Mouse (Mus musculus) spleen, adult 12 weeks (tissue): ENCODE measurements around the gene Gm7168.
"Not testable (repeated sequence)": the region's sequence is repeated elsewhere in the genome, so short reads cannot be mapped to it uniquely, and the experiment has no call there.

Experiments
- DNase-seq: peaks from one replicate; pipeline ENCODE4 v3.0.0; 2022; ENCODE audit warnings: low spot score

Gene Gm7168

DNA sequence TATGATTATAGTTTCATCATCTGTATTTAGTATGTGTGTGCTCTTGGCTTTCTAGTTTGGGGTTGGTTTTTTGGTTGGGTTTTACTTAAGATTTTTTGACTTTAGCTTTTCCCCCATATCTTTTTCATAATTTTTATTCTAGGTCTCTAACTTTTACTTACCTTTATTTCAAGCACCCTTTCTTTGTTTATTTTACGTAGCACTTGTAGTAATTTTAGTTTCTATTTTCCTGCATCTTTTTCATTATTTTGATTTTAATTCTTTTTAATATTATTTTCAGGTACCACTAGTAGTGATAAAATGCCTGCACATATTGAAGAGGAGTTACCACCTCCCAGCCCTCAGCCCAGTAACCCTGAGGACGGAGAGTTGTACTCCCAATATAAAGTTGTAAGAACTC is at the start of gene Gm7168:
Gene Gm7168, plus strand, starts transcription at position 301 of the 400 bp plus-strand sequence.
- DNase-seq = not testable (repeated sequence)

DNA sequence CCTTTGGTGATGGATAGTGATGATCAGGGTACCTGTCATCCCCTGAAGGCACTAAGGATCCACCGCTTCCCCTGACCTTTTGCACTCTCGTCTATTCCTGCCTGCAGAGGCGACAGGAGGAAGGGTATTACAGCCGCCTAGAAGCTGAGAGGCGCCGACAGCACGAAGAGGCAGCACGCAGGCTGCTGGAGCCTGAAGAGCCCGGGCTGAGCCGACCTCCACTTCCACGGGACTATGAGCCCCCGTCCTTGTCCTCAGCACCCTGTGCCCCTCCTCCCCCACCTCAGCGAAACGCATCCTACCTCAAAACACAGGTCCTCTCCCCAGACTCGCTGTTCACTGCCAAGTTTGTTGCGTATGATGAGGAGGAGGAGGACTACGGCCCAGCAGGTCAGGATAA is 49.3 kb upstream of the Gm7168 start:
- no peak for DNase-seq

DNA sequence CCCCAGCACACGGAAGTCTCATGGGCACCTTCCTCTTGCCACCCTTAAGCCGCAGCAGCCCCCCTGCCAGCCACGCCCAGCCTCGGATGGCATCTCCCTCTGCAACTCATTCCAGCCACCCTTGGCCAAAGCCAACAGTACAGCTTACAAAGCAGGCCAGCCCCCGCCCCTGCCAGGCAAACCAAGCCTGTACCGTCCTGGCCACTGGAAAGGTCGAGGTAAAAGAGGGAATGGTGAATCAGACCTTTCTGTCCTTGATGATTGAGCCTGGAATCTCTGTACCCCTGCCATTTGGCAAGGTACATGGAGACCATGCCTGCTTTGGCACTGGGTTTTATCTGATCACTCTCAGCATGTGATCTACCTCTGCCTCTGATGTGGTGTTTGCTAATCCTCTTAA is 48.9 kb upstream of the Gm7168 start:
- DNase-seq = no peak

DNA sequence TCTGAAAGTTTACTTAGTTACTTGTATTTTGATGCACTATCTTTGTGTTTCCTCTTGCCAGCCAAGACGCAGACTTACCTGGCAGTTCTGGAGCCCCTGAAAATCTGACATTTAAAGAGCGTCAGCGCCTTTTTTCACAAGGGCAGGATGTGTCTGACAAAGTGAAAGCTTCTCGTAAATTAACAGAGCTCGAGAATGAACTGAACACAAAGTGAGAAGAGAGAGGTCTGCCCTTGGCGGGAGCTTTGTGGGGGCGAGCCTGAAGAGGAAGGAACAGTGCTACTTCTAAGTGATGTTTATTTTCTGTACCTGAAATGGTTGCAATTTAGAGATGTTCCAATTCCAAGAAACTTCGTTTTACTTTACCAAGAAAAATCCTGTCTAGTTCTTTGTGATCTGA is 44.4 kb upstream of the Gm7168 start:
- DNase-seq = no peak

DNA sequence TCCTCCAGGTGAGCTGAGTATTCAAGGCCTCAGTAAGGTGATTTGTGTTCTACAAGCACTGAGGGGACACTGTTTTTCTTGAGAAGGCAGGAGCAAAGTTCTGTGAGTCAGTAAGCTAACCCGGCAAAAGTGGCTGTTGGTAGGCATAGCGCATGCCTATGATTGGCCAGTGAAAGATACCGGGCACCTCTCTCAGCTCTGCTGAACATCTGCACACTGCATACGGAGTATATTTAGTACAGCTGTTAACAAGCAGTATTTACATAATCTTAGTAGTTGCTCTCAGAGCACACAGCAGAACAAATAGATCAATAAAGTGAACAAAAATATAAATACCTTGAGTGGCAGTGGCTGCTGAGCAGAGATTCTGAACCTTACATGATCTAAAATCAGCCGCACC is 41.1 kb upstream of the Gm7168 start:
- no peak for DNase-seq

DNA sequence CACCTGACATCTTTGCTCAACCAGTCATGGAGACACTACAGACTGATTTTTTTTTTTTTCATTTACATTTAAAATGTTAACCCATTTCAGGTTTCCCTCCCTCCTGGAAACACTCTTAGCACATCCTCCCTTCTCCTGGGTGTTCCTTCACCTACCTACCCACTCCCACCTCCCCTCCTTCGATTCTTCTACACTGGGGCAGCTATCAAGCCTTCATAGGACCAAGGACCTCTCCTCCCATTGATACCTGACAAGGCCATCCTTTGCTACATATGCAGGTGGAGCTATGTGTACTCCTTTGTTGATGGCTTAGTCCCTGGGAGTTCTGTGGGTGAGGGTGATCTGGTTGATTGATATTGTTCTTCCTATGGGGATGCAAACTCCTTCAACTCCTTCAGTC is 40.5 kb upstream of the Gm7168 start:
- no peak for DNase-seq

DNA sequence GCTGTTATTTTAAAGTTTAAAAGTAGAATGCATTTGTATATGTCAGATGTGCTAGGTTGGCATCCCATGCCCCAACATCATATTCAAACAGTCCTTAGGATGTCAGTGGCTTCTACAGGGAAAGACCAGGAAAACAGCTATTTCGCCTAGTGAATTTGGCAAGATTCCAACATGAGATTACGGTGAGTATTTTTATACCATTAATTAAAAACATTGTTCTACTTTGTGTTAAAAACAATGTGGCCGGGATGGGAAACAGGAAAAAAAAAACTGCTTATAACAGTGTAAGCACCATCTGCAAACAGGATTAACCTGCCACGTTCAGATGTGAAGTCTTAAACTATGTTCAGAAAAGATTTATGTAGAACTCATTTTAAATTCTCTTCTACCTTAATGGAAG is 34.2 kb upstream of the Gm7168 start:
- no peak for DNase-seq

DNA sequence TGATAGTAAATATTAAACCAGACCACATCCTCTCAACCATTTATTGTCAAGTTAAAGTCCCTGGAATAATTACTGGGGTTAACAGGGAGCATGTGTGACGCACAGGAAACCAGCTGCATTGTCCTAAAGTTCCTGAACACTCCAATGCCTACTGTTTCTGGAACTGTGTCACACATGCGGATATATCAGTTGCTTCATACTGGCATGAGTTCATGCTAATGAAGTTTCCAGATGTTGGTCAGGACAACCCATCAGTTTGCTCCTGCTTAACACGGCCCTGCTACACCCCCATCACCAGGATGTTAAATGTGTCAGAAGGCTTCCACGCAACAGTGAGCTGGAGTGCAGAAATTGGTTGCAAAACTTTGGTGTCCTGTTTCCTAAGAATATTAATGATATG is 33.6 kb upstream of the Gm7168 start:
- DNase-seq = no peak

DNA sequence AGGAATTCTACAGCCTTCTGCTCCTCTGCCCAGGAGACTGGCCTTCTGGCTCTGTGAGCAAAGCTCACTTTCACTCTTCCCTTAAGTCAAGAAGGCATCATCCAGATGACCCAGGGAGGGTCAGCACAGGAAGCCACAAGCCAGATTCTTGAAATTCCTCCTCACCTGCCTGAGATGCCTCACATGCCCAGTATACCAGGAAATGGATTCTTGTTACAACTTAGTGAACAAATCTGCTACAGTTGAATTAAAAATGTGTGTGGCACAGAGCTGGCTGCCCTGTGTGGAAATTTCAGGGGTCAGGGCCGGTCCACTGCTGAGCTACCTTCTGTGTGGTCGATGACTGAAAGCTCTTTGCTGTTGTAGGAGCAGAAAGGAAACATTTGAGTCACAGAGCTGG is 27.4 kb upstream of the Gm7168 start:
- DNase-seq = no peak

DNA sequence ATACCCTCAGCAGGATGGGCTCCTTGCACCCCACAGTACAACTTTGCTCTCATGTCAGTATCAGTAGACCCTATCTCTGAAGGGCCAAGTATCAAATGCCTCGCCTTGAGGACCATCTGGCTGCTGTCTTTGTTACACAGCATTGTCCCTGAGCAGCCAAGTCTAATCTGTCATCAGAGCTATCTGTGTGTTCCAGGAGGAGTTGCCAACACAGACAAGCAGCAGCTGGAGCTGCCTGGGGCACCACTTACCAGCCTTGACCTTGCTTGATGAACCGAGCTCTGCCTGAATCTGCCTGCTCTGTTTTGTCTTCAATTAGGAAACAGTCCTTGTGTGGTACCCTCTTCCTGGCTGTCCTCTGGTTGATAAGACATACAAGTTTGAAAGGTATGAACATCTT is 24.8 kb upstream of the Gm7168 start:
- no peak for DNase-seq

DNA sequence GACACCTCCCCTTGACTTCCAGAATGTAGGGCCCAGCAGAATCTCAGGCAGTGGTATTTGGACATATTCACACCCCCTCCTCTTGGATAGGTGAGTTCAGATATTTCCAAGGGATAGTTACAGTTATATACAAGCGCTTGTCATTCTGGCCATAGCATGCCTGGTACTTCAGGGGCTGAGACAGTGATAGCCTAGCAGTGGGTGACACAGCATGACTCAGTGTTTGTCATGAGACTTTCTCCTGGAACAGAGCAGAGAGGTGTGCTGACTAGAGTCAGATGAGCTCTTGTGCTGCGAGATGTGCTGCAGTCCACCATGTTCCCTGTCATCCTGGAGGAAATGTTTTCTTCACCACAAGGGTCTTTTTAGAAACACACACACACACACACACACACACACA is 23.6 kb upstream of the Gm7168 start:
- no peak for DNase-seq

DNA sequence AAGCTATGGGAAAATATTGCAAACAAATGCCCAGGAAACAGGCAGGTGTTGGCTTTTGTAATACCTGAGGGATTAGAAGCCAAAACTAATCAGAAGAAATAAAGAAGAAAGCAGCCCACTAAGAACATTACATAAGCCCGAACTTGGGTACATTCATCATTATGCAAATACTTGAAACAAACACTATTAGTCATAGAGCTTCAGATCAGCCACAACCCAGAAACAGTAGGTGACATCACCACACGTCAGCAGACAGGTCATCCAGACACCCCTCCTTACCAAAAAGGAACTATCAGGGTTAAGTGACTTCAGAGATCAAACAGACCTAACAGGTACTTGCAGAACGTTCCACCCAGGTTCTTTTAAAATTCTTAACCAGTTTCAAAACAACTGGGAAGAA is 22.2 kb upstream of the Gm7168 start:
- DNase-seq = no peak

DNA sequence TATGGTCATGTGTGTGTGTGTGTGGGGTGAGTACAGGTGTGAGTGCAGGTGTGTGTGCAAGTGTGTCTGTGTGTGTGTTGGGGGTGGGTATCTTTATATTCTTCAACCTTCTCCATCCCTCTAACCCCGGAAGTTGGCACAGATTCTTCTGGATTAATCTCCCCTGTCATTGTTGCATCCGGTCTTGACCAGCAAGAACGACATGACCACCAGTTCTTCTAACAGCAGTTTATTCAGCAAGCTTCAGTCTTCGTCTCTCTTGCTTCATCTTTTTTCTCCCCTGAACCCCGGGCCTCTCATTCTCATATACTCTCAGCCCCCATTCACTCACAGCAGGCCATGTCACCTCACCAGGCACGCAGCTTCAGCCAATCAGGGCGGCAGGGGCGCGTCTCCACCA is 17.8 kb upstream of the Gm7168 start:
- DNase-seq = no peak

DNA sequence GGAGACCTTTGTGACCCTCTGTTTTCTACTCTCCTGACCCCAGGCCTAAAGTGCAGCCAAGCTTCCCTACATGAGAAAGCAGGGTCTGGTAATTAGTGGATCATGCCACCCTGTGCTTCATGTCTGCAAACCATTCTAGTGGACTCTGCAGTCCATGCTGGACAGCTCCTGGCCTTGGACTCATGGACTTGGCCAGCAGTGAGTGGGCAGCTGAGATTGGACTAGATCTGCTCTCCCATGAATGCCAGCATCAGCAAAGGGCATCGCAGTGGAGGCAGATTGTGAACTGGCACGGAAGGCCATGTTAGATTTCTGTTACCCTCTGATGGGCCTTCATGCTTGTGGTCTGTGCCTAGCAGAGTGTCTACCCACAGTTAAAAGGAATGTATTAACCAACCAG is 12.8 kb upstream of the Gm7168 start:
- not testable (repeated sequence) for DNase-seq

DNA sequence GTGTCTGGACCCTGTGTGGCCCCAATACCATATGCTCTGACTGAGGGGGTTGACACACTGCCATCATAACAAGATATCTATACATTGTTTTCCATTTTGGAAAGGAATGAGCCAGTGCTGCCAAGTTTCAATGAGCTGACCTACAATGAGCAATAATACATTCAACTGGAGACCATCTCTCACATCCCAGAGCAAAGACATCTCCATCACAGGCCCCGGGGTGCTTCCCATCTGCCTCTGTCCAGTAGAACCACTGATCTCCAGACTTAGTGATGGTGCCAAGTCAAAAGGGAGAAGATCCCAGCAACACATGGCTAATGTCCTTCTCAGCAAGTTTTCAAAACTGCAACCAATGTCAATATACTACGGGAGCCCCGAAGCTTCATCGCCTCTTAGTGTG is 10.4 kb upstream of the Gm7168 start:
- no peak for DNase-seq

DNA sequence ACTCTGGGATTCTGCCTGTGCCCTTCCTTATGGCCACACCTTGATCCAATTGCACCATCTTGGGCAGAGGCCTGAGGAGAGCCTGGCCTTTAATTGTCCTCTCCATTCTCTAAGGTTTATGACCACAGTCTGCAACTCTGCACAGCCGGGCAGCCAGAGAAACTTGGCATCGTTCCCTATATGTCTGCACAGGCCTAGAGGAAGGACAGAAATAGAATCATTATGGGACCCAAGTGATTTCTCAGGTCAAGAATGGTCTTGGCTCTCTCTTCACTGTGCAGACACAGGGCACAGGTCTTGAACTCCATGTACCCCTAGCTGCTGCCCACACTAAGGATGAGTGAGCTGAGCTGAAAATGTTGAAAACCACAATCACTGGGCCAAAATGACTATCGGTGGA is 9.5 kb upstream of the Gm7168 start:
- no peak for DNase-seq

DNA sequence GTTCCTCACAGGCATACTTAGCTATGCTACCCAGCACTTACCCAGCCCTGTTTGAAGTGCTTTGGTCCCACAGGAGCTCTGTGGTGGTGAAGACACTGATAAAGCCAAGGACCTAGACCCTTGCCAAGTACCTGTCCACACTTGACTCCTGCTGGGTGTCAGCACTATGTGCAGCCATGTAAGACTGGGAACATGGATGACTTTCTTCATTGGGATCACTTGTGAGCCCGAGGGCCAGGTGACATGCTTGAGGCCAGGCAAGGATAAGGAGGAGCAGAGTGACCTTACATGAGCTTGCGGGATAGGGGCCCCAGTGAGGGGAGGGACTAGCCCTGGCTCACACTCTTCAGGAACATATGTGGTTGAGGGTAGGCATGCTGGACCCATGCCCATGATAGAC is 8.9 kb upstream of the Gm7168 start:
- DNase-seq = not testable (repeated sequence)

DNA sequence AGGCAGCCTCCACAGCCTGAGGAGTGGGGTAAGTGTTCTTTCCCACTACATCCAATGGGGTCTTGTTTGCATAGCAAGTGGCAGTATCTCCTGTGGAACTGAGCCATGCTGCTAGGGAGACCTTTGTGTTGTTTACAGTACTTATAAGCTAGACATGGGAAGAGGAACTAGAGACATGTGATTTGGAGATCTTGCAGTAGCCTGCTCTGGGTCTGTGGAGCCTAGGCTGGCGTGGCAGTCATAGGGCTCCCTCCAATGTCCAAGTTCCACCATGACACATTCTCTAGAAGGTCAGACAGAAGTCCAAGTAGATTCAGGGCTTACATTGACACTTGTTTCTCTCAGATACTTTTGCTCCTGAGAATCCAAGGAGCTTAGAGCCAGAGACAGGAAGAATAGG is 7.7 kb upstream of the Gm7168 start:
- no peak for DNase-seq

DNA sequence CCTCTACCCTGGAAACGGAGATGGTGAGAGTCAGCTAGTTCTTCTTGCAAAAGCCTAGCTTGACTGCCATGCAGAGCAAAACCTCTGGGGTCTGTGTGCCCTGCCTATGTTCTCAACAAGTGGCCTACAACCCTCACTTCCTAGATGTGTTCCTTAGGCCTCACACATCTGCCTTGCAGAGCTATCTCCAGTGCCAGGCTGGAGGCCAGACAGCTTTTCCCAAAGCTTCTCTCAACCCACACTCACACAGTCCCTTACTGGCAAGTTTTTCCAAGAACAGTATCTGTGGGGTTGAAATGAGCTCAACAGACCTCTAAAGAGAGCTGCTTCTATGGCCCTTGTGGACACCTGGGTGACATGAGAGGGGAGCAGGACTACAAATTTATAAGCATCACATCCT is 3.4 kb downstream of the Gm7168 start:
- DNase-seq = not testable (repeated sequence)

DNA sequence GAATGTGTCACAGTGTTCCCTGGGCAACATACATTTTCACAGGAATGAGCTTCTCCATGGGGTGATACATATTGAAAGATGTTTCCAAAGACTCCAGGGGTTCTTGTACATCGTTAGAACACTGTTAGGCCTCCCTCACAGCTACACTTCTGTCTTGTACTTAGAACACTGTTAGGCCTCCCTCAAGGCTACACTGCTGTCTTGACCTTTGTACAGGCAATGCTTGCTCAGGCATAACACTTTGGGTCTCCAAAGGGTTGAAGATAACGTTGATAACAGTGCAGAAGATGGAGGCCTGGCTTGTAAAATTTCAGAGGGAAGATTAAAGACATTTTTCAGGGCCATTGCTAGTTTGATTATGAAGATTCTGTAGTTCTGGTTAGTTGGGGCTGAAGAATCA is 10.0 kb downstream of the Gm7168 start:
- DNase-seq = not testable (repeated sequence)

DNA sequence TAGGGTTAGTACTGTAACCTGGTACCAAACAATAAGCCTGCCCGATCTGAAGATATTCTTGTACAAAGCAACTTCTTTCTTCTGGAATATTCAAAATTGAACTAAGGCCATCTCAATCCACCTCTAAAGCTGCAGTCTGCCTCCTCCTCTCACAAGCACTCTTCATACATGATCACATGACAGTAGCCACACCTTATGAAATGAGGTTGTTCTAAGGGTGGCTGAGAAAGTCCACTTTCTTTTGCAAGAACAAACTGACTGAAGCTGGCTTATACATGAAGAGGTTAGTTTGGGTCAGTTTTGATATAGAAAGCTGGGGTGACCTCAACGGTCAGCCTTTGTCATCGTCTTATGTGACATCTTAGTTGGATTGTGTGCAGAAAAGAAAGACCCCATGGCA is 14.1 kb downstream of the Gm7168 start:
- not testable (repeated sequence) for DNase-seq

DNA sequence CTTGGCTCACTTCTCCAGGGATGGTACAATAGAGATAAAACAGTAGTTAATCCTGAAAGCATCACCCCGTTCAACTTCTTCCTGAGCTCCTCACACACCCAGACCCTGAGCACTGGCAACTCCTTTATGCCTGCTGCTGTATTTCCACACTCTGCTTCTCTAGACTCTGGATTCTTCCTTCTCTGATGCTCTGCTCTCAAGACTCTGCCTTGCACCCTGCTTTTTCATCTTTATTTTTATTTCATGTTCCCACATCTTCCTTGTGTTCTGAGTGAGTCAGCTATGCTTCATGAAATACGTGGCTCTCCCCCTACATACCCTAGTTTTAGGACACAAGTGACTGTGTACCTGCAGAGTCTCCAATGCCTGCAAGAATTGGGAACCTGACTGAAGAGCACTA is 16.9 kb downstream of the Gm7168 start:
- DNase-seq = not testable (repeated sequence)

DNA sequence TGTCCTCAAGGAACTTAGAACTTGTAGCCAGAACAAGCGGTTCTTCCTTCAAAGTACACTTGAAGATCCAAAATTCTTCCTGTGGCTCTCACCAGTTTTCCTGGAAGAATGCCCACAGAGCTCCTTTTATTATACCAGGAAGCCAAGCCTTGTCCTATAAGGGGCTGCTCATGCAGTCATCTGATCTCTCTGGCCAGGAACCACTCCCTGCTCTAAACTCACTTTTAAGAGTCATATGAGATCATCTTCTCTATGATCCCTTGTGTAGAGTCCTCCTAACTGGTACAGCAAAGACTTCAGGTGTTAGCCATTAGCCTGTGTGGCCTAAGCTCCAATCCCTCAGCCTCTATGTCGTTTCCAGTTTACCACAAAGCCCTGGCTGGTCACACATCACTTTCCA is 21.7 kb downstream of the Gm7168 start:
- not testable (repeated sequence) for DNase-seq

DNA sequence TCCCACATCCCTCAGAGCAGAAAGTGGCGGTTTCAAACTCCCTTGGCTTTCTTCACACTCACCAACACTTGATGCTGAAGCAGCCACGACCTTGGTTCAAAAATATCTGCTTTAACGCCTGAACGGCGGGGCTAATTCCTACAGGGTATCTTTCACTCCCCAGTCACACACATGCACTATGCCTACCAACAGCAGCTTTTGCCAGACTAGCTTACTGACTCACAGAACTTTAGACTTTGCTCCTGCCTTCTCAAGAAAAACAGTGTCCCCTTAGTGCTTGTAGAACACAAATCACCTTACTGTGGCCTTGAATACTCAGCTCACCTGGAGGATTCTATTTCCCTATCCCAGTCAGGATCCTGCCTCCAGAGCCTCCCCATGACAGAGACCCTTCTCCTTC is 22.6 kb downstream of the Gm7168 start:
- not testable (repeated sequence) for DNase-seq

DNA sequence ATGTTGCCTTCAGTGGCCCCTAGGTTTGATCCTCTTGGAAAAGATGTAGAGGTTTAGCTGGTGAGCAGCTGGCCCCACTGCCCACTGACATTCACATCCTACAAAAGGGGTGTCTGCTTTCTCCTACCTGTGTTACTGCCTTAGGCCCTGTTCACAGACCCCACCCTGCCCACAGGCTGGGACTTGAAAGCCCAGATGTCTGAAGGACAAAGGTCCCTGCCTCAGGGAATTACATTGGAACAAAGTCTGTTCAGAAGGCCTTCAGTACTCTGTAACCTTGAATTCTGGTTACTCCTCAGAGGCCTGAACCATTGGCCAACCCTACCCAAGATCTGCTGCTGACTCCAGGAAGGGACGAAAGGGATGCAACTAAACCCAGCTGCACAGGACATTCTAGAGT is 39.5 kb downstream of the Gm7168 start:
- no peak for DNase-seq
